Mouse (Mus musculus) right cerebral cortex, adult 2 months (tissue): ENCODE results near the gene Lrrc38.
A peak's percentile ranks its signal among the peaks of the same experiment; 100 is the strongest.

Experiments
- DNase-seq, 2 experiments: peaks; one replicate each; pipeline ENCODE4 v3.0.0; 2021 to 2022; ENCODE audit warnings: low spot score in 2 of 2

The Lrrc38 gene

GRCm38 (mm10) chr4:143350047-143351015 lies 774 bp downstream of the Lrrc38 start:
- DNase-seq: peak in 1 of 2 experiments; percentile 20

DNA sequence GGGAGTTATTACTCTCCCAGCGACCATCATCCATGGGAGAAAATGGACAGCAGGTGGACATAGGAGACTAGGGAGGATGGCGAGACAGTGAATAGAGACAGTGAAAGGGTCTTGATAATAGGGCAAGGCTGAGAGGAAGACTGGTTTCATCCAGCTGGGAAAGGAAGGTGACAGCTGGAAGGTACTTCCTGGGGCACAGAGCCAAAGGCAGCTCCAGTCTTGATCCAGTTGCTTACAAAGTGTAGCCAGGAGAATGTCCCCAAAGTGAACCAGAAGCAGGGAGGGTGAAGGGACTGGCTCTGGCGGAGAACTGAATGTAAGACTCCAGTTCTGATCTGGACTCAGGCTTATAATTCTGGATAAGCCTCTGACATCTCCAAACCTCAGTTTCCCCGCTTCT lies 2.7 kb downstream of the Lrrc38 start:
- no peak for DNase-seq

GRCm38 (mm10) chr4:143361520-143361919 lies 12.0 kb downstream of the Lrrc38 start:
- no peak for DNase-seq

GRCm38 (mm10) chr4:143366415-143367041 lies 17.0 kb downstream of the Lrrc38 start:
- no peak for DNase-seq

DNA sequence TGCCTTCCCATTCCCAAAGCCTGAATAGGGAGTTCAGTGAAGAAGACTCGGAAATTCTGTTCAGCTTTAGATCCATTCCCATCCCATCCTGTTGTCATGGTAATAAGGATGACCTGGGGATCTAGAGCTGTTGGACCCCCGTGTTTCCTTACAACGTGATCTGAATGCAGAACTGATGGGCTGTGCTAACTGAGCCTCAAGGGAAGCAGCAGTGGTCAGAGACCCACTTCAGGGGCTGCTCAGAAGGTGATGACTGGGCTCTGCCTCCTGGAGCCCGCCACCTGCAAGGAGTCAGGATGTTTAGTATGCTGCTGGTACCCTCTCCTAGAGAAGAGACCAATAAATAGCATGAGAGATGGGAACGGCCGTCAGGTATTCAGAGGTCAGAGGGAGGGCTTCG lies 29.9 kb downstream of the Lrrc38 start:
- no peak for DNase-seq

DNA sequence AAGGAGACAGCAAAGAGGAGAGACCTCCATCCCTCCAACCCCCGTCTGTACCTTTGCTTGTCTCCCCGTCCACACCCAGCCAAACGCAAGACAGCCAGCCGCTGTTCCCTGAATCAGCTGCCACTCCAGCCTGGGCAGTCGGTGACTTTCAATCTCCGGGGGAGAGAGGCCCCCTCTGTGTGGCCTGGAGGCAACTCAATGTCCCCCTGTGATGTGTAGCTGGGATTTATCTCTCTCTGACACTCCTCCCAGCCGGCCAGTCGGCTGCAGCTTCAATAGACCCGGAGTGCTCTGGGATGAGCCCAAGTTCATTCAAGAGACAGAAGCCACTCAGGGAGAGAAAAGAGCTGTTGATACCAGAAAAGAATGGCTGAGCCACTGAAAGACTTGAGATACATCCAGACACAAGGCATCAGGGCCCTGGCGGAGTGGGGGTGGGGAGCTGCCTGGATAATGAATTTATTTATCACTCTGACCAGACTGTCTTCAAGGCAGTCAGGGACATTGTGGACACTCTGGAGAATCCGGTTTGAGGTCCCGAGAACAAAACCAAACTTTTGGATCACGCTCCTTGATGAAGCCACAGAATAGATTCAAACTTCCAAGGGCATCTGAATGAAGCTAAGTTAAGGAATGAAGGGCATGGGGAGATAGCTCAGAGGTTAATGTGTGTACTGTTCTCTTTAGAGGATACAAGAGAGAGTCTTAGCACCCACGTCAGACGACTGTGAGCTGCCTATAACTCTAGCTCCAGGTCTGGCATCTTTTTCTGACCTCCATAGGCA lies 30.6 kb downstream of the Lrrc38 start:
- peak in 1 of 2 experiments; percentile 14 for DNase-seq

DNA sequence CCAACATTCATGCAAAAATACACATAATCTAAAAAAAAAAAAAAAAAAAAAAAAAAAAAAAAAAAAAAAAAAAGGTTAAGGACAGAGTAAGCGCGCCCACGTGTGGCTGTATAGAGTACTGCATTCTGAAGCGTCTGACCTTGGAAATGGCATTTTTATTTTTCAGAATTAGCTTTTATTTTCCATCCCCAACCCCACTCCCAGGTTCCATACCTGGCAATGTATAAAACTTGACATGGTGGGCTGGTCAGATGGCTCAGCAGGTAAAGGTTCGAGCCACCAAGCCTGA lies 31.1 kb downstream of the Lrrc38 start:
- peak; percentile 16 to 22 for DNase-seq

- DNase-seq: no peak
Measured at GRCm38 (mm10) chr4:143382163-143382562, 32.6 kb downstream of the Lrrc38 start.

DNA sequence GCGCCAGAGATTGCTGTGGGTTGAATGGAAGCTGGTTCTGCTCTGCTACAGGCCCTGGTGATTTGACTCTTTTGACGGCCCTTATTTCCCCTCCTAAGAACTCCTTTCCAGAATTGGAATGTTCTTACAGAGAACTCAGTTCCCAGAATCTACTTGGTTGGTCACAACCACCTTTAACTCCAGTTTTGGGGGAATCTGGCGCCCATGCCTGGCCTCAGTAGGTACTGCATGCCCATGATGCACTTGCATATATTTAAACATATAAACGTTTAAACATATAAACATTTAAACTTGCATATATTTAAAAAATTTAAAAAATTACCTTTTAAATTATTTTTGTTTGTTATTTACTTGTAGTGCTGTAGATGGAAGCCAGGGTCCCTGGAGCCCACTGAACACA lies 34.1 kb downstream of the Lrrc38 start:
- DNase-seq: no peak

GRCm38 (mm10) chr4:143388955-143389702 lies 39.6 kb downstream of the Lrrc38 start:
- DNase-seq: peak; percentile 12 to 40

GRCm38 (mm10) chr4:143394181-143394580 lies 44.6 kb downstream of the Lrrc38 start, which contains the start of gene Pramel1:
Gene Pramel1 (plus strand): TSS chr4:143394428.
- DNase-seq: no peak

DNA sequence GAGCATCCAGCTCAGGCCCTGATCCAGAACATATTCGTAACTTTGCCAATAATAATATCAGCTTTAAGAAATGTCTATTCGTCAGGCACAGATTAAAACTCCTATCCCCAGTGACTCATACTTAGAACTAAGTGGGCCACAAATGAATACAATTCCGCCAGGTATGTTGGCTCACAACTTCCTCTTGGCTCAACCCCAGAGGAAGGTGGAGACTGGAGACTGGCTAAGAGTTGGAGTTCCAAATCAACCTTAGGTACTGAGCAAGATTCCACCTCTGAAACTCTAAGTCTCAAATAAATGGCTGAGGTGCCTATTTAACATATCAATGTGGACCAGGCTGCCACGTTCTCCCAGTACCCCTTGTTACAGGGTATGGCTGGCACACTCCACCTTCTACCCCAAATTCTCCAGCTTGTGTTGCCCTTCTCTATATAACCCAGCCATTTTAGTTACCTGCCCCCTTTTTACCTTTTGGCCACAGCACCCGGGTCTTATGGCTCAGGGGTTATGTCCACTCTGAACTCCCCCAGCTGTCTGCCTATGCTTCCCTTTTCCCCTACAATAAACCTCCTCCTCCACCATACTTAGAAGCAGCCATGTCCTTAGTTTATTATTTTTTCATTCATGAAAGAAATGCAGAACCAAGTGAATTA lies 62.1 kb downstream of the Lrrc38 start:
- no peak for DNase-seq

- peak; percentile 91 to 95 for DNase-seq
Measured at GRCm38 (mm10) chr4:143412219-143413092, 62.9 kb downstream of the Lrrc38 start, which contains the start of gene Pramef8. Gene Pramef8 (plus strand): TSS chr4:143412426.

DNA sequence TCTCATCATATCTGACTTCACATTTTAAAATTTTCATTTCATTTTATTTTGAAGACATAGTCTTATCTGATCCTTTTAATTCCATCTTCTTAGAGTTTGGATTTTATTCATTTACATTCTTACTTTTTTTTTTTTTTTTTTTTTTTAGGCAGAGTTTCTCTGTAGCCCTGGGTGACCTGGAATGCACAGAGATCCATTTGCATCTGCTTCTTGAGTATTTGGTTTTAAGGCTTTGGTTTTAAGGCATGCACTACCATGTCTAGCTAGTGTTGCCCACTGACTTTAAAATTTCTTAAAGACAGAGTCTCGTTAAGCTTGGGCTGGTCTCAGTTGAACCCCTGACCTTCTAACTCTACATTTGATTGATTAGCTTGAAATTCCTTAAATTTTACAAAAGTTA lies 64.1 kb downstream of the Lrrc38 start:
- DNase-seq: no peak

GRCm38 (mm10) chr4:143414121-143414520 lies 64.6 kb downstream of the Lrrc38 start:
- no peak for DNase-seq
